Mouse (Mus musculus): Measurements from ENCODE around the gene Olfr54. TPM values are rescaled to one million over a fixed set of nuclear protein-coding genes. Genes with fewer than 3 reads are reported as not detected.

The Olfr54 gene
- polyA plus RNA-seq (2014; fragmentation: Illumina TruSeq; extraction: RNeasy Lipid Tissue Mini Kit (QIAGEN cat#74804); ENCODE audit: low read depth, low replicate concordance), result not detected

DNA sequence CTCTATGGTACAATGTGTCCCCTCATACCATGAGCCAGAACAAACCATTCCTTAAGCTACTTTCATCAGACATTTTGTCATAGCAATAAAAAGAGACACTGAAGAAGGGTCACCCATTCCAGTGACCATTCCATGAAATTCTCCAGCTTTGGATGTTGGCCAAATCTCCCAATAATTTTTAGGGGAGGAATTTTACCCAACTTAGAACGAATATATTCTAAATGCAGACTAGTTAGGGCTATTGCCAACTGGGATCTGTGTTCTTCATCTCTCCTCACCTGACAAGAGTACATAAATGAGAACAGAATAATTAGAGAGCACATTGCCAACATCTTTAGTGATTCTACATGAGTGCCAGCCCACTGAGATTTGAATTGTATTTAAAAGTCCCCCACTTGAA is at the start of gene Olfr54:
Gene Olfr54, plus strand, starts transcription at position 301 of the 400 bp plus-strand sequence.

DNA sequence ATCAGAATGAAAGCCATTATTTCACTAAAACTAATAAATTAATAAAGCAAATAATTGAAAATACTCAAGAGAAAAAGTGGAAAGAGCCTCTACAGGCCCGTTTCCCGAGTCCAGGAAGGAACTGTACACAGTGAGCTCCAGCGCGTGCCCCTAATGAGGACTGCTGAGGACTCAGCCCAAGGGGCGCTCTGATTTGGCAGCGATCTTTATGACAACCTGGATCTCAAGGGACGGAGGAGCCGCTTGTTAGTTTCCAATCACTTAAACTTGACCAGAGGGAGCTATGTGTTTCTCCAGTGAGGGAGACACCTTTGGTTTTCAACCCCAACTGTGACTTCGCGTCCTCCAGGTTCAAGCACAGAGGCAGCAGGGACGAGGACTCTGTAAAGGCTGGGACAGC is 47.8 kb upstream of the Olfr54 start, which contains the start of gene Olfr1378:
Gene Olfr1378, plus strand, starts transcription at position 301 of the 400 bp plus-strand sequence.

DNA sequence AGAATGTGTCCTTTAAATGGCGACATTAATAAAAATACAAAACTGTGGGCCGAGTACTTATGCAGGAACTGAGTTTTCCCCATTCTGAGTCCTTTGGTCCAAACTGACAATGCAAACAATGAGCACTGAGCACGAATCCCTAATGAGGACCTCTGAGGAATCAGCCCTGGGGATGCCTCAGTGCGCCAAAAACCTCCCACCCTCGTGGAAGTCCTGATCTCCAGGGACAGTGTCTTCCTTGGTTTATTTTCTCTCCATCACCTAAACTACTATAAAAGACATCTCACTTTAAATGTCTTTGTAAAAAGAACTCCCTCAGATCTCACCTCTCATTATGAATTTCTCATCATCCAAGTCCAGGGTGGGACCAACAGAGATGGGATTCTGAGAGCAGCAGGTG is 32.4 kb upstream of the Olfr54 start, which contains the start of gene Olfr1377:
Gene Olfr1377, plus strand, starts transcription at position 301 of the 400 bp plus-strand sequence.

DNA sequence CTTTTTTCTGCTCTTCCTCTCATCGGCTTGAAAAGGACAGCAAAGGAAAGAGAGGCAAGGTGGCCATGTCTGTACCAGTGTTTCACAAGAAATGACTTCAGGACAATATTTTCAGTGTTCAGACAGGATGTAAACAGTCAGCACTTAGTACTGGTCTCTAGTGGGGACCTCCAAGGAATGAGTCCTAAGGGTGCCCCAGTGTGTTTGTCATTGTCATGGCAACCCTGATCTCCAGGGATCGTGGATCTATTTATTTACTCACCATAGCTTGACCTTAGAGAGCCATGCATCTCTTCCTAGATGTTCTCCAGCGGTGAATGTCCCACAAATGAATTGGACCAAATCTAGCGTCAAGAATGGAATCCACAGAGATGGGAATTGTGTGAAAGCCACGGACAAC is 10.7 kb upstream of the Olfr54 start, which contains the start of gene Olfr51:
Gene Olfr51, plus strand, starts transcription at position 301 of the 400 bp plus-strand sequence.

DNA sequence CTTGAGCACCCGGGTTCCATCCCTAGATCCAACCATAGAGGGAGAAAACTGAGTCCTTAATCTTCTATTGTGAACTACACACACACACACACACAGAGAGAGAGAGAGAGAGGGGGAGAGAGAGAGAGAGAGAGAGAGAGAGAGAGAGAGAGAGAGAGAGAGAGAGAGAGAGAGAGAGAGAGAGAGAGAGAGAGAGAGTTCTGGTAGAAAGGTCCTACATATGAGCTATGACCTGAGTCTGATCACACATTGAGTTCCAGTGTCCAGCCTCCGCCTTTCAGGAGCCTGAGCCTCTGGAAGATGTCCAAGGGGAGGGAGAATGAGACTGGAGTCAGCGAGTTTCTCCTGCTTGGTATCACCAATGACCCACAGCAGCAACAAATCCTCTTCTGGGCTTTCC is 33.8 kb downstream of the Olfr54 start, which contains the start of gene Olfr1375:
Gene Olfr1375, plus strand, starts transcription at position 301 of the 400 bp plus-strand sequence.

DNA sequence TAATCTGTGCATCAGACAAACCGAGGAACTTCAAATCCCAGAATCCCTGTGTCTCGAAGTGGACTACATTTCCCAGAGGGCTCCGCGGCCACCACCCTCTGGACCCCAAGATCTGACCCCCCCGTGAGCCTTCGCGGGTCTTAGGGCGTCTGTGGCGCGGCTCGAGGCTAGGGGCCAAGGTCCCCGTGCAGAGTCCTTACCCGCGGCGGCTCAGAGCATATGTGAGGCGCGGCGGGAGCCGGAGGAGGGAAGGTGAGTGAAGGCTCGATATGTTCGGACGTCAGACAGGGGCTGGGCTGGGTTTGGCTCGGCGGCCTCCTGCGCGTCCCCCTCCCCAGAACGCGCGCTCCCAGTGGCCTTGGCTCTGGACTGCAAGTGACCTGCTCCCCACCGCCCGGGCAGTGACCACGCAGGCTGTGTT is 45.1 kb downstream of the Olfr54 start, which contains the start of gene Zfp354a:
Gene Zfp354a, plus strand, starts transcription at position 107 of the 421 bp plus-strand sequence.

Other genes with a start within 250 kb of the Olfr54 start
- gene Zfp354c, start 186.5 kb upstream of the Olfr54 start, polyA plus RNA-seq (2014; fragmentation: Illumina TruSeq; extraction: RNeasy Lipid Tissue Mini Kit (QIAGEN cat#74804); ENCODE audit: low read depth, low replicate concordance), result 3.2 TPM
- 0.88 TPM for gene Zfp879, start 172.7 kb upstream of the Olfr54 start, polyA plus RNA-seq (2014; fragmentation: Illumina TruSeq; extraction: RNeasy Lipid Tissue Mini Kit (QIAGEN cat#74804); ENCODE audit: low read depth, low replicate concordance)
- gene Grm6, start 163.6 kb upstream of the Olfr54 start, polyA plus RNA-seq (2014; fragmentation: Illumina TruSeq; extraction: RNeasy Lipid Tissue Mini Kit (QIAGEN cat#74804); ENCODE audit: low read depth, low replicate concordance), result not detected
- gene Zfp454, start 126.6 kb upstream of the Olfr54 start, polyA plus RNA-seq (2014; fragmentation: Illumina TruSeq; extraction: RNeasy Lipid Tissue Mini Kit (QIAGEN cat#74804); ENCODE audit: low read depth, low replicate concordance), result 1.6 TPM
- 8.2 TPM for gene Zfp2, start 98.1 kb upstream of the Olfr54 start, polyA plus RNA-seq (2014; fragmentation: Illumina TruSeq; extraction: RNeasy Lipid Tissue Mini Kit (QIAGEN cat#74804); ENCODE audit: low read depth, low replicate concordance)
- gene Zfp354b, start 82.6 kb upstream of the Olfr54 start, polyA plus RNA-seq (2014; fragmentation: Illumina TruSeq; extraction: RNeasy Lipid Tissue Mini Kit (QIAGEN cat#74804); ENCODE audit: low read depth, low replicate concordance), result 2.2 TPM
- 1.5 TPM for gene 4933414I15Rik, start 70.5 kb upstream of the Olfr54 start, polyA plus RNA-seq (2014; fragmentation: Illumina TruSeq; extraction: RNeasy Lipid Tissue Mini Kit (QIAGEN cat#74804); ENCODE audit: low read depth, low replicate concordance)
- not detected for gene Prop1, start 60.5 kb upstream of the Olfr54 start, polyA plus RNA-seq (2014; fragmentation: Illumina TruSeq; extraction: RNeasy Lipid Tissue Mini Kit (QIAGEN cat#74804); ENCODE audit: low read depth, low replicate concordance)
- gene Olfr1378, start 47.7 kb upstream of the Olfr54 start, polyA plus RNA-seq (2014; fragmentation: Illumina TruSeq; extraction: RNeasy Lipid Tissue Mini Kit (QIAGEN cat#74804); ENCODE audit: low read depth, low replicate concordance), result not detected
- not detected for gene Olfr1377, start 32.3 kb upstream of the Olfr54 start, polyA plus RNA-seq (2014; fragmentation: Illumina TruSeq; extraction: RNeasy Lipid Tissue Mini Kit (QIAGEN cat#74804); ENCODE audit: low read depth, low replicate concordance)
- gene Olfr51, start 10.6 kb upstream of the Olfr54 start, polyA plus RNA-seq (2014; fragmentation: Illumina TruSeq; extraction: RNeasy Lipid Tissue Mini Kit (QIAGEN cat#74804); ENCODE audit: low read depth, low replicate concordance), result not detected
- gene Olfr1375, start 33.9 kb downstream of the Olfr54 start, polyA plus RNA-seq (2014; fragmentation: Illumina TruSeq; extraction: RNeasy Lipid Tissue Mini Kit (QIAGEN cat#74804); ENCODE audit: low read depth, low replicate concordance), result not detected
- 3.1 TPM for gene Zfp354a, start 45.0 kb downstream of the Olfr54 start, polyA plus RNA-seq (2014; fragmentation: Illumina TruSeq; extraction: RNeasy Lipid Tissue Mini Kit (QIAGEN cat#74804); ENCODE audit: low read depth, low replicate concordance)
- gene Gm12569, start 206.2 kb downstream of the Olfr54 start, polyA plus RNA-seq (2014; fragmentation: Illumina TruSeq; extraction: RNeasy Lipid Tissue Mini Kit (QIAGEN cat#74804); ENCODE audit: low read depth, low replicate concordance), result not detected
- 101 TPM for gene Clk4, start 247.5 kb downstream of the Olfr54 start, polyA plus RNA-seq (2014; fragmentation: Illumina TruSeq; extraction: RNeasy Lipid Tissue Mini Kit (QIAGEN cat#74804); ENCODE audit: low read depth, low replicate concordance)
- 4.5 TPM for gene BC049762, start 248.8 kb downstream of the Olfr54 start, polyA plus RNA-seq (2014; fragmentation: Illumina TruSeq; extraction: RNeasy Lipid Tissue Mini Kit (QIAGEN cat#74804); ENCODE audit: low read depth, low replicate concordance)

Data from adipose tissue, adult 10 weeks (tissue).